Mouse (Mus musculus) midbrain, postnatal 0 days (tissue): ENCODE measurements around the gene Serpina11. TPM values are rescaled to one million over a fixed set of nuclear protein-coding genes. Genes with fewer than 3 reads are reported as not detected.
A peak's percentile ranks its signal among the peaks of the same experiment; 100 is the strongest.

Experiments used
- ATAC-seq: fragments of 200-750 bp; cut with Nextera tagmentation; 2 replicates; pipeline ENCODE4 v1.8.0; 2017; ENCODE audit warnings: moderate number of reproducible peaks, mild to moderate bottlenecking, moderate TSS enrichment, moderate library complexity; ENCODE audit not compliant: low FRiP score
- DNase-seq: peaks from one replicate; pipeline ENCODE4 v3.0.0-alpha.2; 2015; ENCODE audit warnings: low spot score
- H3K27ac ChIP-seq: fragments of 300-500 bp; sonication (generic); 2 replicates; pipeline ENCODE4 v1.5.1; 2014; ENCODE audit warnings: low read depth, mild to moderate bottlenecking, low read length, mixed read lengths
- H3K27me3 ChIP-seq: fragments of 300-500 bp; sonication (generic); 2 replicates; pipeline ENCODE4 v1.6.1; 2014; ENCODE audit warnings: low read length, control low read depth, mixed read lengths; ENCODE audit not compliant: insufficient read depth
- H3K36me3 ChIP-seq: fragments of 300-500 bp; sonication (generic); 2 replicates; pipeline ENCODE4 v1.6.1; 2014; ENCODE audit warnings: low read length, control low read depth, mixed read lengths; ENCODE audit not compliant: insufficient read depth
- H3K4me1 ChIP-seq: fragments of 300-500 bp; sonication (generic); 2 replicates; pipeline ENCODE4 v1.6.1; 2014; ENCODE audit warnings: mild to moderate bottlenecking, control low read depth, antibody characterized with exemption, low read length, mixed read lengths; ENCODE audit not compliant: insufficient read depth
- H3K4me2 ChIP-seq: fragments of 300-500 bp; sonication (generic); 2 replicates; pipeline ENCODE4 v1.6.1; 2014; ENCODE audit warnings: low read depth, mild to moderate bottlenecking, low read length, mixed read lengths; ENCODE audit not compliant: poor library complexity, severe bottlenecking
- H3K4me3 ChIP-seq: fragments of 300-500 bp; sonication (generic); 2 replicates; pipeline ENCODE4 v1.5.1; 2014; ENCODE audit warnings: low read depth, mild to moderate bottlenecking, low read length, moderate library complexity
- H3K9ac ChIP-seq: fragments of 300-500 bp; sonication (generic); replicated peaks from 2 replicates; pipeline ENCODE4 v1.6.1; 2014; ENCODE audit warnings: mild to moderate bottlenecking, low read length, moderate library complexity, mixed read lengths; ENCODE audit not compliant: poor library complexity, severe bottlenecking
- H3K9me3 ChIP-seq: fragments of 300-500 bp; sonication (generic); 2 replicates; pipeline ENCODE4 v1.6.1; 2016; ENCODE audit warnings: low read length, control low read depth
- CTCF ChIP-seq: IDR thresholded peaks from 2 replicates; pipeline ENCODE4 v1.5.1; 2016; ENCODE audit warnings: antibody characterized with exemption, mild to moderate bottlenecking
- WGBS: fragments of 180-500 bp; shearing (Covaris S2); extraction: QIAGEN DNeasy Blood & Tissue Kit; methylation state at CpG from one replicate; pipeline ENCODE4 v1.1.7; 2014; 5-methylcytosine and 5-hydroxymethylcytosine counted together
- polyA plus RNA-seq: library from polyadenylated mRNA; unstranded; fragments of >200 nt; fragmentation: Nextera tagmentation; extraction: Ambion mirVana; gene quantifications from 2 replicates; pipeline ENCODE4 v1.2.1, GENCODE M21; 2015
- total RNA-seq: library from RNA; depleted of rRNA; stranded (reverse); fragments of >200 nt; gene quantifications from 2 replicates; pipeline ENCODE4 v1.2.3, GENCODE M21; 2014

Gene Serpina11
- total and polyA plus RNA-seq, 2 experiments from 2014 or later: not detected

DNA sequence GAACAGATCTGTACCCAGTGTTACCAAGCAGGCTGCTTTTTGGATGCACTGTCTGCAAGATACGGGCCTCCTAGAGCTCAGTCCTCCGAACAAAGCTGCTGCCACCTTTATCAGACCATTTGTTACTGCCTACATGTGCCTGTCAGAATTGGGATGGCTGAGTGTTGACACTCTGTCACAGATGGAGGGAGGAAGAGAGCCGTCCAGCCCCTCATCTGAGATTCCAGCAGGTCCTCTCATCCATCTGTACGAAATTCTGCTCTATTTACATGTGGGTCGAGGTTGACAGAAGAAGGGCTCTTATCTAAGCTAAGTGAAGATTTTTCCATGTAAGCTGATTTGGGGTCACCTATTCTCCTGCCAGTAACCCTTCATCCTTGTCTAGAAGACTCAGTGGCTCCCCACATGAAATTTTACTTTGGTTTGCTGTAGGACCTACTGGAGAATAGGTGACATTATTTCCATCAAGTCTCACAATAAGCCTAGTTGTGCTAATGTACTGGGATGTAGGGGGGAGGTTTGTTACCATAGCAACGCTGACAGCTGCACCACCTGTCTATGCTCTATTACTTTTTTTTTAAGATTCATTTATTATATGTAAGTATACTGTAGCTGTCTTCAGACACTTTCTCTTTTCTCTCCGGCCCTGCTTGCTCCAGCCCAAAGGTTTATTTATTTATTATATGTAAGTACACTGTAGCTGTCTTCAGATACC, 8.0 kb downstream of the Serpina11 start:
- no peak overlapping the region for H3K4me3 ChIP-seq
- 69% methylated on average over 7 of the region's 7 CpGs for WGBS
- no peak overlapping the region for H3K4me2 ChIP-seq
- no peak for TF ChIP-seq CTCF
- H3K36me3 ChIP-seq: no peaks in the 10 kb centered on the region
- peak; percentile 55; the same call in 1 of the 2 replicates for ATAC-seq
- H3K9me3 ChIP-seq: no peaks in the 10 kb centered on the region
- 0 out of 2 replicates have a peak overlapping the region, but pooled peaks have one; percentile 8 for H3K27ac ChIP-seq
- H3K9ac ChIP-seq: 0 out of 2 replicates have a peak overlapping the region, but pooled peaks have one; percentile 5
- H3K27me3 ChIP-seq: no peaks in the 10 kb centered on the region
- peaks cover 3% of the 10 kb centered on the region; the same call in 1 of the 2 replicates for H3K4me1 ChIP-seq
- peak; percentile 34 for DNase-seq

- H3K9me3 ChIP-seq: no peaks in the 10 kb centered on the region
- no peak overlapping the region for H3K9ac ChIP-seq
- no peak for ATAC-seq
- no peaks in the 10 kb centered on the region for H3K27me3 ChIP-seq
- H3K4me1 ChIP-seq: peaks cover 3% of the 10 kb centered on the region; the same call in 1 of the 2 replicates
- DNase-seq: no peak
- no peak overlapping the region for H3K27ac ChIP-seq
- H3K4me2 ChIP-seq: no peak overlapping the region
- no peak overlapping the region for H3K4me3 ChIP-seq
- WGBS: 83% methylated on average over 10 of the region's 10 CpGs
- no peaks in the 10 kb centered on the region for H3K36me3 ChIP-seq
- TF ChIP-seq CTCF: no peak
These were observed 11.5 kb downstream of the Serpina11 start for GRCm38 (mm10) chr12:103978294-103978693.

DNA sequence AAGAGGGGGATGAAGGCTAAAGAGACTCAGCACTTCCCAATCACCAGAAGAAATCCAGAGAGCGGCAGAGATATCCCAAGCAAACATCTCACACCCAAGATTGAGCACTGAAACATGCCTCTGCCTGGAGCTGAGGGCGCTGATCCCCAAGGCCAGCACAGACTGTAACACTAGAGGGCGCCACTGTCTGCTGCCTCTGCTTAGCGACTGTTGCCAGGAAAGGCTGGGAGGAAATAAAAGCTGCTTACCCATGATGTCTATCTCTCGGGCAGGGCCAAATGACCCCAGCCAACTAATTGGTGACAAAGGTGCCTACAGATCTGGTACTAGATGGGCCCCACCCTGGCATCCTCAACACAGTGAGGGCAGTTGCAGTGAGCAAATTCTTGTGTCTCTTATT, 11.9 kb downstream of the Serpina11 start:
- ATAC-seq (no peak), DNase-seq (no peak)
- Histone ChIP-seq H3K9me3 (no peaks in the 10 kb centered on the region), H3K27me3 (no peaks in the 10 kb centered on the region), H3K36me3 (no peaks in the 10 kb centered on the region), H3K4me3 (no peak overlapping the region), H3K4me1 (peaks cover 3% of the 10 kb centered on the region; the same call in 1 of the 2 replicates), H3K9ac (no peak overlapping the region), H3K4me2 (no peak overlapping the region), H3K27ac (no peak overlapping the region)
- WGBS: 32% methylated on average over 5 of the region's 5 CpGs
- peak; percentile 66 for TF ChIP-seq CTCF

- ATAC-seq (no peak), DNase-seq (no peak)
- no peak overlapping the region for H3K4me3 ChIP-seq
- H3K36me3 ChIP-seq: no peaks in the 10 kb centered on the region
- H3K4me1 ChIP-seq: peaks cover 3% of the 10 kb centered on the region; the same call in 1 of the 2 replicates
- no peak for TF ChIP-seq CTCF
- no peak overlapping the region for H3K27ac ChIP-seq
- no peak overlapping the region for H3K9ac ChIP-seq
- no peaks in the 10 kb centered on the region for H3K27me3 ChIP-seq
- H3K4me2 ChIP-seq: no peak overlapping the region
- WGBS: 31% methylated on average over 3 of the region's 3 CpGs
- no peaks in the 10 kb centered on the region for H3K9me3 ChIP-seq
These were observed 12.7 kb downstream of the Serpina11 start for GRCm38 (mm10) chr12:103977060-103977459.

DNA sequence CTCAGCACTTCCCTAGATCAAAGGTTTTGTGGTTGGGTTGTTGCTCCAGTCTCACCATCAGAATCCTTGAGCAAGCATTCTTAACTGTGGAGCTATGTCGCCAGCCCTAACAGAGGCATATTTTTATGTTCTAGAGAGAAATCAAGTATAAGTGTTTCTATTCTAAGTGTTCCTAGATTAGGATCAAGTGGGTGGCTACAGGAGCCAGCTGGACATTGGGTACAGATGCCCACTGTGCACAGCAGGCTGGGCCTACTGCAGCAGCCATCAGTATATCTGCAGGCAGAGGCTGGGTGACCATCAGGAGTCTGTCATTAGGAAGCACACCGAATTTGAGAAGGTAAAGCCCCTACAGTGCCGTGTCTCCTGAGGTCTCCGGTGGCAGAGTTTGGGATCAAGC, 18.7 kb downstream of the Serpina11 start:
- WGBS: 95% methylated on average over 4 of the region's 4 CpGs
- ATAC-seq (no peak), DNase-seq (no peak)
- H3K36me3 ChIP-seq: no peaks in the 10 kb centered on the region
- H3K27ac ChIP-seq: no peak overlapping the region
- H3K4me1 ChIP-seq: no peaks in the 10 kb centered on the region
- H3K4me3 ChIP-seq: no peak overlapping the region
- no peak overlapping the region for H3K9ac ChIP-seq
- no peak for TF ChIP-seq CTCF
- H3K4me2 ChIP-seq: no peak overlapping the region
- H3K27me3 ChIP-seq: no peaks in the 10 kb centered on the region
- H3K9me3 ChIP-seq: no peaks in the 10 kb centered on the region

GRCm38 (mm10) chr12:103969577-103970116, 20.1 kb downstream of the Serpina11 start:
- 92% methylated on average over 9 of the region's 9 CpGs for WGBS
- H3K4me3 ChIP-seq: no peak overlapping the region
- H3K36me3 ChIP-seq: no peaks in the 10 kb centered on the region
- no peaks in the 10 kb centered on the region for H3K27me3 ChIP-seq
- H3K4me2 ChIP-seq: no peak overlapping the region
- no peak overlapping the region for H3K27ac ChIP-seq
- no peaks in the 10 kb centered on the region for H3K4me1 ChIP-seq
- TF ChIP-seq CTCF: no peak
- DNase-seq: no peak
- no peak overlapping the region for H3K9ac ChIP-seq
- no peak for ATAC-seq
- H3K9me3 ChIP-seq: no peaks in the 10 kb centered on the region
